Mouse (Mus musculus) bone marrow macrophage, adult 2 months (primary cell): ENCODE measurements around the gene Iqck. TPM values are rescaled to one million over a fixed set of nuclear protein-coding genes. Genes with fewer than 3 reads are reported as not detected.

Source experiments
- H3K27ac ChIP-seq: 2 replicates; pipeline ENCODE4 v1.5.1; 2012; ENCODE audit warnings: low read depth, low read length; ENCODE audit not compliant: insufficient read depth
- H3K4me1 ChIP-seq: 2 replicates; pipeline ENCODE4 v1.6.1; 2012; ENCODE audit warnings: low read length; ENCODE audit not compliant: control insufficient read depth, insufficient read depth
- H3K4me3 ChIP-seq: 2 replicates; pipeline ENCODE4 v1.5.1; 2012; ENCODE audit warnings: mild to moderate bottlenecking, low read length, moderate library complexity; ENCODE audit not compliant: insufficient read depth
- CTCF ChIP-seq: IDR thresholded peaks from 2 replicates; pipeline ENCODE4 v1.5.1; 2012; ENCODE audit warnings: low read depth, mild to moderate bottlenecking, low read length, moderate library complexity
- POLR2A ChIP-seq: IDR thresholded peaks from 2 replicates; pipeline ENCODE4 v1.6.1; 2012; ENCODE audit warnings: mild to moderate bottlenecking, low read depth, low read length, borderline replicate concordance
- polyA plus RNA-seq: library from polyadenylated mRNA; stranded (reverse); fragments of >200 nt; gene quantifications from 2 replicates; pipeline ENCODE4 v1.2.4, GENCODE M21; 2012; ENCODE audit not compliant: missing spikeins, insufficient read depth, insufficient read length

Gene Iqck
- polyA plus RNA-seq: not detected in 2 replicates

DNA sequence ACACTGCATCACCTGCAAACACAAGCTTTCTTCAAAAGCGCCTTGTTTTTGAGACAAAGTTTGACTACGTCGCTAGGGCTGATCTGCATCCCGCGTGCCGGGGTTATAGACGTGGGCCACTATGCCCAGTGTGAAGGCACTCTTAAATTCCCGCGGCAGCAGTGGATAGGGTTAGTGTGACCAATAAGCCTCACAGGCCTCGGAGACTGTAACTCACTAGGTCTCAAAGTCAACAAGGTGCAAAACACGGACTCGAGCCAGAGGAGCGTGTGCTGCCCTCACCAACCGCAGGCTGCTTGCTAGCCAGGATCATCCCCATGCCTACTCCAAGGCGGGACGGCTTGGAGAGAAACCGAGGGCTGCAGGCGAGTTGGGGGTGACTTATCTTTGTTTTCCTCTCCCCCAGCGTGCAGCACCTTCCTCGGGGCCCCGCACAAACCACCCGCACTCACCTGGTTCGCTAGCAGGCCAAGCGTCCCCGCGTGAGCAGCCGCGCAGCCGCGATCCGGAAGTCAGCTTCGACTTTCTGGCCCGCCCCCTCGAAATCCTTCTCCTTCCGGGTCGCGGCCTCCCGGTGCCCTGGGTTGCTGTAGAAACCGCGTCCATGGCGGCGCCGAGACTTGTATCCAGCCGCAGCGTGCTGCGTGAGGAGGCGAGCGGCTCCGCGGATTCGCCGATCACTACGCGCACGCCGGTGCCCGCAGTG lies at the start of gene Iqck:
Gene Iqck (plus strand): TSS at position 582 of the 706 bp plus-strand sequence.
- Histone ChIP-seq H3K4me1 (peaks cover 40% of the 10 kb centered on the region), H3K27ac (peak within 1 kb of the TSS; percentile 17; the same call in 1 of the 2 replicates), H3K4me3 (peak within 1 kb of the TSS; percentile 89)
- TF ChIP-seq CTCF (no peak), POLR2A (no peak)

DNA sequence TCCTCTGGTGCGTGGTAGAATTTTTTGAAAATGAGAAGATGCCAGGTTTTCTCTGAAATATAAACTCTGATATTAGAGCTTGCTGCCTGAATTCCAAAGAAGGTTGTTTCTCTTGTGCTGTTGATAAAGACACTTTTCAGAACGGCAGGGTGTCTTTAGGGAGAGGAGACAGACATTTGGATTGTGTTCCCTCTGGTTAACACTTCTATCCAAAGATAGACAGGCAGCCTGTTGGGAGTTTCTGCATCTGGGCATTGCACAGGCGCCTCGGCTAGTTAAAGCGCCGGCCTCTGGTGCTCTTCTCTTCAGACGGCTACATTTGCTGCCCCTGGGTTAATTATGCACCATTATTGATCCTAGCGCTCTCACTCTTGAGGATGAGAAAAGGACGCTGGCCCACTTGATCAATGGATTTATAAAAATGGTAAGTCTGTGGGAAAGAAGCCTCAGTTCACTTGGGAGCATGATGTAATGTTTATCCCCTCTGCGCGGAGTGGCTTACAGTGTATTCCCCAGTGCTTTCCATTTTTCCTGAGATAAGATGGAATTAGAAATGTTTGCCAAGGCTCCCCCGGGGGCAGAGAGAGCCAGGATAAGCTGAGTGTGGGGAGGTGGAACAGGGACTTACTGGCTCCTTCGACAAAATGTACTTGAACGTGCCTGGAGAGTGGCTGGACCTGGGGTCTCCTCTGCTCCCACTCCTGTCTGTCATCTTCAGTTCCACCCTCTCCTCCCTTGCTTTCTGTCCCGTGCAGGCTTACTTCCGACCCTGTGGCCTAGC lies 48.7 kb upstream of the Iqck start:
- no peak overlapping the region for H3K27ac ChIP-seq
- H3K4me3 ChIP-seq: no peak overlapping the region
- H3K4me1 ChIP-seq: peaks cover 20% of the 10 kb centered on the region
- no peak for TF ChIP-seq CTCF
- TF ChIP-seq POLR2A: no peak

DNA sequence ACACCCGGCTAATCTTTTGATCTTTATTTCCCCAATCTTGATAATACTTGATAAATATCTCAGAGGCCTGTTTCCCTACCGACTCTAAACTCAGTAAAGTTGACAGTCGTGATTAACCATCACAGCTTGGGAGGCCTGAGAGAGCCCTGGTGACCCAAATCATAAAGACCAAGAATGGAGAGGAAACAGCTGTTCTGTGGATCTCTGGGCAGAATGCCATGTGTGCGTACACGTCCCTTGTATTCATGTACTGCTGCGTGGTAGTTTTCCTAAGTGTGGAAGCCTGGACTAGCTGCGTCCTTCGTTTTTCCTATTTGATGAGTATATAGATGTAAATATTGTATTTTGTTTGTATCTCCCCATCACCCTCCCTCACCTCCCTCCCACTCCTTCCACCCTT lies 47.7 kb upstream of the Iqck start:
- TF ChIP-seq POLR2A (no peak), CTCF (no peak)
- H3K4me3 ChIP-seq: no peak overlapping the region
- no peak overlapping the region for H3K27ac ChIP-seq
- H3K4me1 ChIP-seq: peaks cover 15% of the 10 kb centered on the region

DNA sequence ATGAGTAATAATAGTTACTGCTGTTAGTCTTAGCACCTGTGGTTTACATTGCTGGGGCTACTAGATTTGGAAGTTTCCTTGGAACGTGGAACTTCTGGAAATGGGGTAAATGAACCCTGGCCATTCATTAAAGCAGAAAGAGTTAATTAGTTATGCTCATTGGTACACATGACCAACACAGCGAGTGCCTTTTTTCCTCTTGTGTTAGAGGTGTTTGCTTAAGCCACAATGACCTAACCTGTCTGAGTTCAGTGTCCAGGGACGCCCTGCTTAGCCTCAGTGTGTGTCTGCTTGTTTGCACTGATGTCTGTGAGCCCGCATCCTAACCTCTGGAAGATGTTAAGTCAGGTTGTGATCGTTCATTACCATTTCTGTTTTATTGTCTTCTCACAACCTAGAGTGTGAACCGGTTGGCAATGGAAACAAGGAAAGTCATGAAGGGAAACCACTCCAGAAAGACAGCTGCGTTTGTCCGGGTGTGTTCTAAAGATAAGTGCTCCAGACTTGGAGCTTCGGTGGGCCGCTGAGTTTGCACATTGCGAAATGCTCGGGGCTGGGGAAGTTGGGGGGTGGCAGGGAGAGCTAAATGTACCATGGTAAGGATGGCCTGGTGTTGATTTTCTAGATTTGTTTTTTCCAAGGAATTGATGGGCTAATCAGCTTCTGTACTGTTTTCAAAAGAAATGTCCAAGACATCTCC lies 44.0 kb upstream of the Iqck start:
- Histone ChIP-seq H3K4me1 (peaks cover 14% of the 10 kb centered on the region), H3K4me3 (no peak overlapping the region), H3K27ac (peak overlapping the region; percentile 14)
- no peak for TF ChIP-seq POLR2A
- no peak for TF ChIP-seq CTCF

DNA sequence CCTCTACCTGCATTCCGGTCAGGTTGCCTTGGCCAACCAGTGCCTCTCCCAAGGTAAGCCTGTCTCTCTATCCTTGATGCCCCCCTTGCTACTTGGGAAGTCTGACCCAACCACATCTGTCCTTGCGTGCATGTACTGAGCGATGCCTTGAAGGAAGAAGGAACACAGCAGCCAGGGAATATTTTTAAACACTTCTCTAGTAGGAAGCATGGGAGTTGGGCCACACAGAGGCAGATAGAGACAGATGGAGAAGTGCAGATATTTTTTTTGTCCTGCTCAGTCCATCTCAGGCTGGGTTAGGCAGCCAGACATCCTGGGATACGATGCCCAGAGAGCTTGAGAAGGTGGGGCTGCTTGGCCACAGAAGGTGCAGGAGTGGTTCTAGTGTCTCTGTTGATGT lies 42.0 kb upstream of the Iqck start:
- TF ChIP-seq CTCF: no peak
- TF ChIP-seq POLR2A: no peak

DNA sequence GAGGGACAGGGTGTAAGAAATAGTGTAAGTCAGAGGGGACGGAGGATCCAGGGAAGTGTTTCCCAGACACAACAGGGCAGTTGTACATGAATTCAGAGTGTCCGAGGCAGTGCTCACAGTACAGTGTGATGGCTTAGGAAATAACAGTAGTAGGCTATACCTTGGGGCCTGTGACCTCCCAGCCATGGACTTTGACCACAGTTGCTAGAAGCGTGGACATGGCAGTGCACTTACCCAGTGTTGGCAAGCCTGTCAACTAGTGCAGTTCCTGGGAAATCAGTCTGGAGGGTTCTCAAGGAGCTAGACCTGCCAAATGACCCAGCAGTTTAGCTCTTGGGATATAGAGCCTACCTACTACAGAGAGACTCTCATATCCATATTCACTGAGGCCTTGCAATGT lies 39.3 kb upstream of the Iqck start:
- no peak for TF ChIP-seq POLR2A
- TF ChIP-seq CTCF: no peak
- Histone ChIP-seq H3K4me1 (peaks cover 17% of the 10 kb centered on the region), H3K27ac (no peak overlapping the region), H3K4me3 (no peak overlapping the region)

More for the DNA sequence above, 42.0 kb upstream of the Iqck start:
- no peak overlapping the region for H3K27ac ChIP-seq
- H3K4me1 ChIP-seq: peaks cover 14% of the 10 kb centered on the region
- H3K4me3 ChIP-seq: no peak overlapping the region

DNA sequence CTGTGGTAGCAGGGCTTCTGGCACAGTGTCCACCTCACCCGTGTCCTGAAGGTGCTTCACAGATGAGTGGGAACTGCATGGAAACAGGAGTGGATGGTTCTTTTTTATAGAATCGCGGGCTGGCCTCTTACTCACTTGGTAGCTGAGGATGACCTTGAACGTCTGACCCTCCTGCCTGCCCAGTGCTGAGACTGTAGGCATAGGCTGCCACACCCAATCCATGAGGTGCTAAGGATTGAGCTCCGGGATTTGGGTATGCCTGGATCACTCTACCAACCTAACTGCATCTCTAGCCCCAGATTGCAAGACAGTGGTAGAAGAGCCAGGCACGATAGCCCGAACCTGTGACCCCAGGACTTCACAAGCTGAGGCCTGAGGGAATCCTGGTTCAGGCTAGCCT lies 37.8 kb upstream of the Iqck start:
- H3K4me1 ChIP-seq: peaks cover 18% of the 10 kb centered on the region
- no peak for TF ChIP-seq CTCF
- no peak for TF ChIP-seq POLR2A
- no peak overlapping the region for H3K4me3 ChIP-seq
- H3K27ac ChIP-seq: no peak overlapping the region

DNA sequence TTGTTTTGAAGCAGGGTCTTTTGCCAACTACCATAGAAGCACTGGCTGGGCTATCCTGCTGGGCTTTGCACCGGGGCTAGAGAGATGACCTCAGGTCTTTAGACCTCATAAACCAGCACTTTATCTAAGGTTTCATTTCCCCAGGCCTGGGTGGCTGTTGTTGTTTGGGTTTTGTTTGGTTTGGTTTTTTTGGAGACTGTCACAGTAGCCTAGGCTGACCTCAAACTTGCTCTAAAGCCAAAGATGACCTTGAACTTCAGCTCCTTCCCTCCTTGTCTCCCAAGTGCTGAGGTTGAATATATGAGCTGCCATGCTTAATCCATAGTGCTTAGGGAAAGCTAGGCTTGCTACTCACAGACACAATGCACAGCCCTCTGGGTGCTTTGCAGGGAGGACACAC lies 35.9 kb upstream of the Iqck start:
- H3K27ac ChIP-seq: no peak overlapping the region
- no peak for TF ChIP-seq POLR2A
- no peak for TF ChIP-seq CTCF

DNA sequence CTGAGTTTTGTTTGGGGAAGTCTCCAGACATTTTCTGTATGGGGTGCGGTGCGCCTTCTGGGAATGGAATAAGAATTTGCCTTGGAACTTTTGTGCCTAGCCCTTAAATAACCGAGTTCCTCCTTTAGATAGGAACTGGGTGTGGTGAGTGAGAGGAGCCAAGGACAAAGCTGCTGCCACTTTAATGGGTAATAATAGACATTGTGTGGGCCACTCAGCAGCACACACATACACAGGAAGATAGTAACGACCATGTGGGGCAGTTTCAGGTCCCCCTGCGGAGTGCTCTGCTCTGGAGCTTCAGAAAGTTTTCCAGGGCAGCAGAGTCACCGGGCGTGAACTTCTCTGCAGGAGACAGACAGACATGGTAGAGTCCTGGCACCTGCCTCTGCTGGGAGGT lies 34.2 kb upstream of the Iqck start:
- TF ChIP-seq CTCF (no peak), POLR2A (no peak)
- Histone ChIP-seq H3K4me1 (peaks cover 16% of the 10 kb centered on the region), H3K4me3 (no peak overlapping the region), H3K27ac (peak overlapping the region; percentile 64)

More for the DNA sequence above, 35.9 kb upstream of the Iqck start:
- Histone ChIP-seq H3K4me1 (peaks cover 18% of the 10 kb centered on the region), H3K4me3 (no peak overlapping the region)
